8 mouse cellular contexts compared by ENCODE assay signal in genomic region chr6:115808488-115809231, GRCm38 (mm10). TPM values are rescaled to one million over a fixed set of nuclear protein-coding genes. Genes with fewer than 3 reads are reported as not detected.
DNase-seq lines count a peak whose midpoint lies in the region; ATAC-seq lines count a peak whose summit lies in the region.

TSS of gene Rpl32 (minus strand) at chr6:115808747.

- H3K27ac ChIP-seq in heart, embryonic 10.5 days, result peak within 1 kb of the TSS; percentile 99
- peak within 1 kb of the TSS; percentile 97 for H3K27ac ChIP-seq in kidney, embryonic 15.5 days

- WGBS in heart, embryonic 10.5 days, result under 1% methylated on average over 47 of the region's 47 CpGs
- WGBS in kidney, embryonic 15.5 days, result under 1% methylated on average over 47 of the region's 47 CpGs

- peak within 1 kb of the TSS; percentile 99 for H3K9ac ChIP-seq in kidney, embryonic 15.5 days

- ATAC-seq in erythroblast, adult 5-6 weeks (replicated peaks; ENCODE audit: low FRiP score, poor library complexity, severe bottlenecking), result peak; percentile 93
- ATAC-seq in kidney, embryonic 15.5 days (replicated peaks; ENCODE audit: low FRiP score), result peak; percentile 82
- ATAC-seq in monocyte, adult 5-6 weeks (replicated peaks; ENCODE audit: insufficient number of reproducible peaks, low FRiP score, low TSS enrichment, poor library complexity, severe bottlenecking), result peak; percentile 84

- H3K4me3 ChIP-seq in heart, embryonic 10.5 days, result peak within 1 kb of the TSS; percentile 97
- peak within 1 kb of the TSS; percentile 97 for H3K4me3 ChIP-seq in kidney, embryonic 15.5 days (replicated peaks)

- H3K27me3 ChIP-seq in heart, embryonic 10.5 days (ENCODE audit: insufficient read depth, poor library complexity, severe bottlenecking), result no peaks in the 10 kb centered on the region
- H3K27me3 ChIP-seq in kidney, embryonic 15.5 days, result no peaks in the 10 kb centered on the region

- no peaks in the 10 kb centered on the region for H3K9me3 ChIP-seq in heart, embryonic 10.5 days
- no peaks in the 10 kb centered on the region for H3K9me3 ChIP-seq in kidney, embryonic 15.5 days (replicated peaks)

- peak; percentile 88 to 90 for DNase-seq in B cell, adult 2 months
- peak; percentile 96 for DNase-seq in brain, adult 2 months (ENCODE audit: low read depth, low spot score)
- DNase-seq in heart, embryonic 10.5 days (ENCODE audit: low spot score), result peak; percentile 92
- DNase-seq in liver, result peak; percentile 87
- peak; percentile 85 to 92 for DNase-seq in spleen, postnatal 4 days (ENCODE audit: low spot score in 2 of 2)

- peaks cover 39% of the 10 kb centered on the region for H3K36me3 ChIP-seq in heart, embryonic 10.5 days
- peaks cover 40% of the 10 kb centered on the region for H3K36me3 ChIP-seq in kidney, embryonic 15.5 days

- H3K4me1 ChIP-seq in heart, embryonic 10.5 days, result peaks cover 23% of the 10 kb centered on the region
- peaks cover 27% of the 10 kb centered on the region for H3K4me1 ChIP-seq in kidney, embryonic 15.5 days

- peak within 1 kb of the TSS; percentile 74 for H3K4me2 ChIP-seq in kidney, embryonic 15.5 days

RNA-seq across cellular contexts. Expression of gene Rpl32, which starts in this region (rescaled TPM):
- 738 and 1,031 TPM in 2 replicates for total RNA-seq in erythroblast, adult 5-6 weeks (2015; ENCODE audit: low replicate concordance)
- 502 and 613 TPM in 2 replicates for total RNA-seq in erythroblast, adult 5-6 weeks (2017; ENCODE audit: low replicate concordance)
- 1,266 and 1,290 TPM in 2 replicates for polyA plus RNA-seq in heart, embryonic 10.5 days (2016; fragmentation: Nextera tagmentation; extraction: Ambion mirVana)
- polyA plus RNA-seq in kidney, embryonic 15.5 days (2015; fragmentation: Nextera tagmentation; extraction: Ambion mirVana), result 2,232 and 2,490 TPM in 2 replicates
- 1,916 to 2,189 TPM (median 2,052 TPM) in 3 replicates for total RNA-seq in monocyte, adult 5-6 weeks (2017)

Comparison
In these comparisons a context has a peak if more than half of its experiments do, and no peak if none do; other contexts are left out.
1. Peak in every context shown above with its lines: DNase-seq, ATAC-seq, H3K4me3 ChIP-seq and H3K27ac ChIP-seq.